Mouse (Mus musculus): ENCODE measurements around the gene Polr3b. TPM values are rescaled to one million over a fixed set of nuclear protein-coding genes. Genes with fewer than 3 reads are reported as not detected.

The Polr3b gene
- 11.2 and 11.5 TPM in 2 replicates for polyA plus RNA-seq (2015; fragmentation: Nextera tagmentation; extraction: Ambion mirVana)

DNA sequence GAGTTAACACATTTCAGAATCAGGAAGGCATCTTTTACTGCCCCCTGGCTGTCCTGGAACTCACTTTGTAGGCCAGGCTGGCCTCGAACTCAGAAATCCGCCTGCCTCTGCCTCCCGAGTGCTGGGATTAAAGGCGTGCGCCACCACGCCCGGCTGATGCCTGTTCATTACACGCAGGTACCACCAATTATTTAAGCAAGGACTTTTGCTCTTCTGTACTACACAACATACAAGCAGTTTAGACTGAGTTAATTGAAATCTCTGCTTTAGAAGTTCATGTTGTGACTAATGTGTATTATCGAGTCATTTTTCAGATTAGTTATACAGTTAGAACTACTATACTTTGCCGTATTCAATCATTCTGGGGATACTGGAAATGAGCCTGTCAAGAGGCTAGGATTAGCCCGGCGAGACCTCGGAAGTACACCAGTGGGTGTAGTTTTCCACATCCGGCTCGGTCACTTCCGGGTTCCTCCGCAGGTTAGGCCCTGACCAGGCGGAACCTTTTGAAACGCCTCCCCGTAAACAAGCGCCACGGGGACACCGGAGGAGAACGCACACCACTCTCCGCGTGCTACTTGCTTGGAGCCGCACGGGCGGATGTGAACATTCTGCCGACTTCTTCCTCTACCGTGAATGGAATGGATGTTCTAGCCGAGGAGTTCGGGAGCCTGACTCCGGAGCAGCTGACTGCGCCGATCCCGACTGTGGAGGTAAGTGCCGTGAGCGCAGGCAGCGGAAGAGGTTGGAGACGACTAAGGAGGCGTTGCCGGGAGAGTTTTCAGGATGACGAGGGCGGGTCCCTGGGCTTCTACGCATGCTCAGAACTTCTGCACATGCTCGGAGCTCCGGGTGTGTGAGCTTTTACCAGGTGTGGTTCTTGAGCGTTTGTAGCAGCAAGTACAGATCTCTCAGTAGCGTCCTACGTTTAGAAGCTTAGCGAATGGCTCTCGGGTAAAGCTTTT, at the start of gene Polr3b:
Polr3b (plus strand) TSS at position 467 of the 965 bp plus-strand sequence.
- WGBS = 6% methylated on average over 53 of the region's 53 CpGs
- ATAC-seq (ENCODE audit: insufficient read depth, low FRiP score) = peak; percentile 95
- Histone ChIP-seq H3K36me3 (ENCODE audit: control insufficient read depth, insufficient read depth, low read length) (no peaks in the 10 kb centered on the region), H3K27ac (ENCODE audit: low read length) (peak within 1 kb of the TSS; percentile 100), H3K9me3 (replicated peaks; ENCODE audit: control insufficient read depth, low read length) (no peaks in the 10 kb centered on the region), H3K4me3 (replicated peaks; ENCODE audit: low read length) (peak within 1 kb of the TSS; percentile 85), H3K4me2 (ENCODE audit: low read depth, low read length) (peak within 1 kb of the TSS; percentile 85), H3K27me3 (ENCODE audit: control insufficient read depth, insufficient read depth, low read length) (no peaks in the 10 kb centered on the region), H3K4me1 (ENCODE audit: control insufficient read depth, insufficient read depth, low read length) (peaks cover 12% of the 10 kb centered on the region), H3K9ac (ENCODE audit: low read length) (peak within 1 kb of the TSS; percentile 87)

GRCm38 (mm10) chr10:84573671-84574420, 48.2 kb upstream of the Polr3b start:
- Histone ChIP-seq H3K36me3 (ENCODE audit: control insufficient read depth, insufficient read depth, low read length) (no peaks in the 10 kb centered on the region), H3K9ac (ENCODE audit: low read length) (no peak overlapping the region), H3K4me1 (ENCODE audit: control insufficient read depth, insufficient read depth, low read length) (peaks cover 17% of the 10 kb centered on the region), H3K4me2 (ENCODE audit: low read depth, low read length) (no peak overlapping the region), H3K4me3 (replicated peaks; ENCODE audit: low read length) (no peak overlapping the region), H3K9me3 (replicated peaks; ENCODE audit: control insufficient read depth, low read length) (no peaks in the 10 kb centered on the region), H3K27ac (ENCODE audit: low read length) (no peak overlapping the region), H3K27me3 (ENCODE audit: control insufficient read depth, insufficient read depth, low read length) (no peaks in the 10 kb centered on the region)
- WGBS = 61% methylated on average over 5 of the region's 5 CpGs
- ATAC-seq (ENCODE audit: insufficient read depth, low FRiP score) = no peak

DNA sequence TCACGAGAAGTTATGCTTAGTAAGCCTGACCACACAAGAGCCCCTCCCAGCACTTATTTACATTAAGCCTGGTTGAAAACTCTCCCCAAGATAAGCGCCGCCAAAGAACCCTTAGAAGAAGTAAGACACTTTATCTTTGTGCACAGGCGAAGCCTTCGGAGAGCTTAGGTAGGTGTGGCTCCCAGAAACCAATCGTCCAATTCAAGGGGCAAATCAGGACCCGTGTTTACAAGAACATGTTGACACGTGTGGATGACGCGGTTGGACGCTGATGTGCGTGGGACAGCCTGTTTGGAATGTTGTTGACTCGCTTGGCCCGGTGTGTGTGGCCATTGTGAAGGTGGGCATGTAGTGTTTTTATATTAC, 46.1 kb upstream of the Polr3b start:
- 0% methylated on average over 14 of the region's 14 CpGs for WGBS
- Histone ChIP-seq H3K4me2 (ENCODE audit: low read depth, low read length) (peak overlapping the region; percentile 60), H3K4me3 (replicated peaks; ENCODE audit: low read length) (peak overlapping the region; percentile 91), H3K9ac (ENCODE audit: low read length) (peak overlapping the region; percentile 59), H3K27me3 (ENCODE audit: control insufficient read depth, insufficient read depth, low read length) (no peaks in the 10 kb centered on the region), H3K36me3 (ENCODE audit: control insufficient read depth, insufficient read depth, low read length) (no peaks in the 10 kb centered on the region), H3K27ac (ENCODE audit: low read length) (peak overlapping the region; percentile 62), H3K9me3 (replicated peaks; ENCODE audit: control insufficient read depth, low read length) (no peaks in the 10 kb centered on the region), H3K4me1 (ENCODE audit: control insufficient read depth, insufficient read depth, low read length) (peaks cover 17% of the 10 kb centered on the region)
- ATAC-seq (ENCODE audit: insufficient read depth, low FRiP score) = peak; percentile 79

GRCm38 (mm10) chr10:84576395-84577070, 45.6 kb upstream of the Polr3b start, which contains the start of gene Tcp11l2:
Gene Tcp11l2, plus strand, starts transcription at chr10:84576626.
- Histone ChIP-seq H3K4me3 (replicated peaks; ENCODE audit: low read length) (peak within 1 kb of the TSS; percentile 91), H3K4me1 (ENCODE audit: control insufficient read depth, insufficient read depth, low read length) (peaks cover 17% of the 10 kb centered on the region), H3K36me3 (ENCODE audit: control insufficient read depth, insufficient read depth, low read length) (no peaks in the 10 kb centered on the region), H3K27me3 (ENCODE audit: control insufficient read depth, insufficient read depth, low read length) (no peaks in the 10 kb centered on the region), H3K9me3 (replicated peaks; ENCODE audit: control insufficient read depth, low read length) (no peaks in the 10 kb centered on the region), H3K9ac (ENCODE audit: low read length) (peak within 1 kb of the TSS; percentile 80), H3K4me2 (ENCODE audit: low read depth, low read length) (peak within 1 kb of the TSS; percentile 87), H3K27ac (ENCODE audit: low read length) (peak within 1 kb of the TSS; percentile 87)
- under 1% methylated on average over 46 of the region's 46 CpGs for WGBS
- peak; percentile 99 for ATAC-seq (ENCODE audit: insufficient read depth, low FRiP score)

DNA sequence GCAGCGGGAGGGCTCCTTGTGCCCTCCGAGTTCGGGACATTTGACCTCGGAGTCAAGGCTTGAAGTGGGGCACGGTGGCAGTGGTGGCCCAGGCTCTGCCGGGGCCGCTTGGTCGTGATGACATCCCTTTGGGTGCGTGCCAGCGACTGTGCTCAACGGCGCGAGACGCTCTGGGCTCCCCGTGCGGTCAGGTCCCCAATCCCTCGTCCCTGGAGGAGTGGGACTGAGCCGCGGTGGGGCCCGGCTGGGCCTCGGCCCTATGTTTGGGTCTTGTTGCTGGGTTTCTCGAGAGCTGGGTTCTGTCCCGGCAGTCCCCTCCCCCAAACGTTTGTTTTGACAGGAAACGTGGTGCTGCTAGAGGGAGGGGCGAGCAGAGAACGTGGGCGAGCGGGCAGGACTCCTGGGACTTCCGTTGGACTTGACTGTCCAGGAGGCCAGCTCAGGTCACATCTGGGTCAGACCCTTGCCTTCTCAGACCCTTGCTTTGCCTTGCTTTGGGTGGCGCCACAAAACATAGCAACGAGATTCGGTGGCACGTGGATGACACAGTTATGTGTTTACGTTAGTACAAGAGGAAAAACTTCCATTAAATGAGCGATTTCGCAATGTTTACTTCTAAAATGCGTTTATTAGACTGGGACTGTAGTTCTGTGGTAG, 44.9 kb upstream of the Polr3b start:
- Histone ChIP-seq H3K4me3 (replicated peaks; ENCODE audit: low read length) (peak overlapping the region; percentile 91), H3K4me2 (ENCODE audit: low read depth, low read length) (peak overlapping the region; percentile 87), H3K9me3 (replicated peaks; ENCODE audit: control insufficient read depth, low read length) (no peaks in the 10 kb centered on the region), H3K4me1 (ENCODE audit: control insufficient read depth, insufficient read depth, low read length) (peaks cover 17% of the 10 kb centered on the region), H3K9ac (ENCODE audit: low read length) (peak overlapping the region; percentile 80), H3K27me3 (ENCODE audit: control insufficient read depth, insufficient read depth, low read length) (no peaks in the 10 kb centered on the region), H3K27ac (ENCODE audit: low read length) (peak overlapping the region; percentile 87), H3K36me3 (ENCODE audit: control insufficient read depth, insufficient read depth, low read length) (no peaks in the 10 kb centered on the region)
- peak; percentile 14 for ATAC-seq (ENCODE audit: insufficient read depth, low FRiP score)
- WGBS = 1% methylated on average over 38 of the region's 38 CpGs

DNA sequence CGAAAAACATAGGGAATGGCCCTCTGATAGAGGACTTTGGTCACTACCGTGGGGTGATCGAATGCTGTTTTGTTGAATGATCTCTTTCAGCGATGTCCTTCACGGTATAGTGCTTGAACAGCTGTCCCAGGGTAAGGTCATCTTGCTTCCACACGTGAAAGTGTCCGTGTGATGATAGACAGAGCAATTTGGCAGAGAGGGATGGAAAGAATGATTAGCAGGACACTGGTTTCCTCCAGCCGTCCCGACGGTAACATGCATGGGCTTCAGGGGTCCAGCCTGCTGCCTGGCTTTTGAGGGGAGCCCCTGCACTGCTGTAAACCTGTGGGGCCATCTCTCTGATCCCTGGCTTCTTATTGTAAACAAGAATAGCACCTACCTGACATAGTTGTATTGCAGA, 43.4 kb upstream of the Polr3b start:
- H3K4me2 ChIP-seq (ENCODE audit: low read depth, low read length) = no peak overlapping the region
- H3K36me3 ChIP-seq (ENCODE audit: control insufficient read depth, insufficient read depth, low read length) = no peaks in the 10 kb centered on the region
- H3K27ac ChIP-seq (ENCODE audit: low read length) = no peak overlapping the region
- H3K9me3 ChIP-seq (replicated peaks; ENCODE audit: control insufficient read depth, low read length) = no peaks in the 10 kb centered on the region
- ATAC-seq (ENCODE audit: insufficient read depth, low FRiP score) = no peak
- H3K9ac ChIP-seq (ENCODE audit: low read length) = no peak overlapping the region
- H3K27me3 ChIP-seq (ENCODE audit: control insufficient read depth, insufficient read depth, low read length) = no peaks in the 10 kb centered on the region
- H3K4me1 ChIP-seq (ENCODE audit: control insufficient read depth, insufficient read depth, low read length) = peaks cover 17% of the 10 kb centered on the region
- 76% methylated on average over 10 of the region's 10 CpGs for WGBS
- H3K4me3 ChIP-seq (replicated peaks; ENCODE audit: low read length) = no peak overlapping the region

GRCm38 (mm10) chr10:84579527-84579926, 42.6 kb upstream of the Polr3b start:
- no peak for ATAC-seq (ENCODE audit: insufficient read depth, low FRiP score)
- H3K4me2 ChIP-seq (ENCODE audit: low read depth, low read length) = no peak overlapping the region
- WGBS = 63% methylated on average over 2 of the region's 2 CpGs
- H3K4me1 ChIP-seq (ENCODE audit: control insufficient read depth, insufficient read depth, low read length) = peaks cover 17% of the 10 kb centered on the region
- H3K36me3 ChIP-seq (ENCODE audit: control insufficient read depth, insufficient read depth, low read length) = no peaks in the 10 kb centered on the region
- H3K9ac ChIP-seq (ENCODE audit: low read length) = no peak overlapping the region
- H3K27ac ChIP-seq (ENCODE audit: low read length) = no peak overlapping the region
- no peak overlapping the region for H3K4me3 ChIP-seq (replicated peaks; ENCODE audit: low read length)
- H3K9me3 ChIP-seq (replicated peaks; ENCODE audit: control insufficient read depth, low read length) = no peaks in the 10 kb centered on the region
- H3K27me3 ChIP-seq (ENCODE audit: control insufficient read depth, insufficient read depth, low read length) = no peaks in the 10 kb centered on the region

DNA sequence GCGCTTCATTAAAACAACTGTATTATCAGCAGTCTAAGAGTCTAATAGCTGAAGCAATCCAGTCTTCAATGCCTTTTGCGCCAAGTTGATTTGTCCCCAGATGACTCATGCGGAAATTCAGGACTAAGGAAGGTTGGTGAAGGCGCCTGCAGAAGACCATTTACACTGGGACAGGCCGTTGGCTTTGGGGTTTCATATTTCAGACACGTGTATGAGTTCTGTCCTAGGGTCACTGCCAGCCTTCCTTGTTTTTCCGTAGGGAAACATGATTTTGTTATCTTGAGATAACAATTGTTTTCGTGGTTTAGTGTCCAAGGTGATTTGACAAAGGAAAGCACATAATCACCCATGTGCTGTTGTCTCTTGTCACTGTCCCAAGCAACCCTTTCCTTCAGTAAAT, 40.9 kb upstream of the Polr3b start:
- no peak overlapping the region for H3K4me2 ChIP-seq (ENCODE audit: low read depth, low read length)
- H3K36me3 ChIP-seq (ENCODE audit: control insufficient read depth, insufficient read depth, low read length) = no peaks in the 10 kb centered on the region
- 52% methylated on average over 8 of the region's 8 CpGs for WGBS
- peaks cover 8% of the 10 kb centered on the region for H3K4me1 ChIP-seq (ENCODE audit: control insufficient read depth, insufficient read depth, low read length)
- H3K9me3 ChIP-seq (replicated peaks; ENCODE audit: control insufficient read depth, low read length) = no peaks in the 10 kb centered on the region
- no peak overlapping the region for H3K27ac ChIP-seq (ENCODE audit: low read length)
- ATAC-seq (ENCODE audit: insufficient read depth, low FRiP score) = no peak
- H3K4me3 ChIP-seq (replicated peaks; ENCODE audit: low read length) = no peak overlapping the region
- H3K9ac ChIP-seq (ENCODE audit: low read length) = no peak overlapping the region
- H3K27me3 ChIP-seq (ENCODE audit: control insufficient read depth, insufficient read depth, low read length) = no peaks in the 10 kb centered on the region
